Mouse (Mus musculus) spleen, postnatal 10 days (tissue): ENCODE results near the gene a.

Source experiments
- DNase-seq, 2 experiments: peaks; one replicate each; pipeline ENCODE4 v3.0.0; 2021 to 2022; ENCODE audit warnings: low spot score in 2 of 2

The a gene

GRCm38 (mm10) chr2:154782856-154783650, 8.1 kb upstream of the a start:
- DNase-seq = no peak

- no peak for DNase-seq
Observed at GRCm38 (mm10) chr2:154785284-154785683, 5.9 kb upstream of the a start.

- DNase-seq = peak; percentile 31 to 78
Observed at GRCm38 (mm10) chr2:154786187-154786586, 5.0 kb upstream of the a start.

GRCm38 (mm10) chr2:154786776-154787175, 4.4 kb upstream of the a start:
- DNase-seq = peak; percentile 29 to 46

- DNase-seq = no peak
Observed at GRCm38 (mm10) chr2:154789381-154789780, 1.8 kb upstream of the a start.

- peak; percentile 25 to 30 for DNase-seq
Observed at GRCm38 (mm10) chr2:154789977-154790655, 1.1 kb upstream of the a start.

- peak; percentile 73 to 83 for DNase-seq
Observed at GRCm38 (mm10) chr2:154791661-154792642, 750 bp downstream of the a start.

GRCm38 (mm10) chr2:154803372-154803771, 12.2 kb downstream of the a start:
- no peak for DNase-seq

- DNase-seq = no peak
Observed at GRCm38 (mm10) chr2:154803845-154804244, 12.6 kb downstream of the a start.

- no peak for DNase-seq
Observed at GRCm38 (mm10) chr2:154807689-154808088, 16.5 kb downstream of the a start.

GRCm38 (mm10) chr2:154809107-154809762, 18.0 kb downstream of the a start:
- DNase-seq = no peak

GRCm38 (mm10) chr2:154810821-154811220, 19.6 kb downstream of the a start:
- DNase-seq = no peak

GRCm38 (mm10) chr2:154813426-154813825, 22.2 kb downstream of the a start:
- DNase-seq = no peak

GRCm38 (mm10) chr2:154817089-154817488, 25.9 kb downstream of the a start:
- no peak for DNase-seq

- peak in 1 of 2 experiments; percentile 54 for DNase-seq
Observed at GRCm38 (mm10) chr2:154817788-154818187, 26.6 kb downstream of the a start.

- no peak for DNase-seq
Observed at GRCm38 (mm10) chr2:154818599-154818998, 27.4 kb downstream of the a start.

- DNase-seq = no peak
Observed at GRCm38 (mm10) chr2:154820346-154820745, 29.1 kb downstream of the a start.

- no peak for DNase-seq
Observed at GRCm38 (mm10) chr2:154826054-154826538, 34.9 kb downstream of the a start.

- no peak for DNase-seq
Observed at GRCm38 (mm10) chr2:154827521-154827920, 36.3 kb downstream of the a start.

GRCm38 (mm10) chr2:154832471-154832870, 41.3 kb downstream of the a start:
- no peak for DNase-seq

- no peak for DNase-seq
Observed at GRCm38 (mm10) chr2:154834149-154834865, 43.1 kb downstream of the a start.
